Mouse (Mus musculus) cerebellum, adult 18-20 months (tissue): Measurements from ENCODE around the gene Gm266.
"Not testable (repeated sequence)": the region's sequence is repeated elsewhere in the genome, so short reads cannot be mapped to it uniquely, and the experiment has no call there.

Experiments
- DNase-seq, 2 experiments: peaks; one replicate each; pipeline ENCODE4 v3.0.0; 2021

Gm266 gene

GRCm38 (mm10) chr12:111485652-111486306, at the start of gene Gm266:
Gene Gm266, minus strand, starts transcription at chr12:111485823.
- DNase-seq: no peak

DNA sequence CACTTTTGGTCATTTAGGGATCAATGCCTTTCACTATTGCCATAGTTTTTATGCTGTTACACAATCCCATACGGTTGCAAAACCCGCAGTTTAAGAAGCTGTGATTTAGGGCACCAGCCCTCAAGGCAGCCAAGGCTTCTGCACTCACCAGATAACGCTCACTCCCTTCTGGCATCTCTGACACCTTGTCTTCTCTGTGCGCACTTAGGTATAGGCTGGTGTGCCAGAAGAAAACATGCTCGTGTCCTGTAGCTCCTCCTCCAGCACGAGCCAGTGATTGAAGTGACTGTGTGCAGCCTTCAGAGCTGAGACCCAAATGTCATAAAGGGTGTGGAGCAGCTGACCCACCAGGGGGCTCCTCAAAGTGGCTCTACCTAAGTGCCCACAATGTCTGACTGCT, 49.7 kb upstream of the Gm266 start:
- no peak for DNase-seq

- DNase-seq: no peak
Observed at GRCm38 (mm10) chr12:111533096-111533794, 47.6 kb upstream of the Gm266 start.

DNA sequence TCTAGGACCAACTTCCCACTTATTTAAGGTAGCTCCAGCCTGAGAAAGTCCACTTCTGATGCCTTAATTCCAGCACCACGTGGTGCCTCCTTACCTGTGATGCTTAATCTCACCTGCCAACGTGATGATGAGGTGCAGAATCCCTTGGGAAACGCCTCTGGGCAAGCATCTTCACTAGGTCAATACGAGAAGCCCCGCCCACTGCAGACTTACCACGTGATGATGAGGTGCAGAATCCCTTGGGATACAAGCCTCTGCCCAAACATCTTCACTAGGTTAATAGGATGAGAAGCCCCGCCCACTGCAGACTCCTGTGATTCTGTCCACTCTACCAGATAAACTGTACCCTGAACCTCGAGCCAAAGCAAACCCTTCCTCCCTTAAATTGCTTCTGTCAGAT, 43.6 kb upstream of the Gm266 start:
- no peak for DNase-seq

DNA sequence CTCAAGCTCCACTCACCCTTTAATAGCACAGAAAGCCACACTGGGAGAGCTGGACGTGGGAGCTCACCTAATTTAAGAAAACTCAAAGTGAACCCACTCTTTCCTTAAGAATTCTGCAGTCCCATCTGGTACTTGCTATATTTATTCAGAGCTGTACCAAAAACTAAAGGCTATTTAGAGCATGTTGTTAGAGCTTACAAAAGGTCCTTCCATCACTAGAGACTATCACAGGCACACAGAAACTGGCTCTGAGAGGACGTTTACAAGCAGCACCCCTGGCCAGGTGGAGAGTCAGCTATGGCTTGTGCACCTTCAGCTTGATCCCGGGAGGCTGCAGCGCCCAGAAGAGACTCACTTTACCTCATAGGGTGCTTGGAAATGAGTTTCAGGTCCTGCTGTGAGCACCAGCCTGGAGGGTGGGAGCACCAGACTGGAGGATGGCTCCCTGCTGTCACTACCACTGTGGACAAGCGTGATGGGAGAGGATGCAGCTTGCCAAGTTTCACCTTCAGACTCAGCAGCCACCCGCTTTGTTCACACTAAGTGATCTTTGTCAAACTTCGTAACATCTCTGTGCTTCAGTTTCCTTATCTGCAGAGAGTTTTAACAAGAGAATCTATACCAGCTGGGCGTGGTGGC, 42.1 kb upstream of the Gm266 start:
- DNase-seq: no peak

DNA sequence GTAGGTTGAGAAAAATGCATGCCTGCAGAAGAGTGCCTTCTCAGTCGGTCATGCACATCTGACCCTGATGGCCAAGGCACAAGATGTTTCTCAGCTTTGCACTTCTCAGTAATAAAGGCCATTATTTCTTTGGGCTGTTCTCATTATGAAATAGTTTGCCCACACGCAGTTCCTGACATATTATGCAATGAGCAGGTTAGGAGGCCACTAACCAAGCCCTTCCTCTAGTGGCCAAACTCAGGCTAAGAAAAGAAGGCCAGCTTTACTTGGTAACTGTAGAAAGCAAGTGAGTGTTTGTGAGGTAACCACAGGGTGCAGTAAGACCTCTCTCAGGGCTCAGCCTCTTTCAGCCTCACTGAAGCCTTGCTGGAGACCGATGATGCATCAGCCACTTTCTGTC, 39.3 kb upstream of the Gm266 start:
- DNase-seq: no peak

DNA sequence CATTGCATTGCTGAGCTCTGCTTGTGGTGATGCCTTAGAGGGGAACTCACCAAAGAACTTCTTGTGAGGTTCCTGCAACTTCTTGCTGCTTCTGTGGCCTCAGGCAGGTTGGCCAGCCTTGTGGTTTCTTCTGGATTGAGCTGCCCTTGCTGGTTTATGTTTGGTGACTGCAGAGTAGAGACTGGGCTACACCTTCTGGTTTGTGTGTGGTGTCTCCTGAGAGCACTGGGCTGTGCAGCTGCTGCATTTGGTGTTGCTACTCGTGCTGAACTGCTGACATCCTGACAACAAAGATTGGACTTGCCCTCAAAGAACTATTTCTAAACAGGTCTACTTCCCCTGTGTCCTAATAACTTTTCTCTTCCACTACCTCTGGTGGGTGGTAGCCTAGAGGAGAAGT, 38.8 kb upstream of the Gm266 start:
- no peak for DNase-seq

DNA sequence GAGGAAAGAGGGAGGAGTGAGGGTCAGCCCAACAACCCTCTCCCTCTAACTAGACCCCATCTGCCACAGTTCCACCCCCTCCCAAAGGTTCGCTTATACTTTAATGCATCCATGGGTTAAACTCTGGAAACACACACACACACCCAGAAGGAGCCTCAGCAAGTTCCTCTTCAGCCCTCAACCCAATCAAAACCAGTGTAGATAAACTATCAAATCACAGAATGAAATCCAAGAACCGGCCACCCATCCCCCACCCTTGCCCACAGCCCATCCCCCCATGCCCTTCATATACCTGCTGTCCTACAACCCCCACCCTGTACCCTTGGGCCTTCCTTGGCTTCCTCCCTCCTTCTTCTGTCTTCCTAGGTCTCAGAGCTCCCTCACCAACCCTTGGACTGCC, 35.4 kb upstream of the Gm266 start:
- DNase-seq: no peak

DNA sequence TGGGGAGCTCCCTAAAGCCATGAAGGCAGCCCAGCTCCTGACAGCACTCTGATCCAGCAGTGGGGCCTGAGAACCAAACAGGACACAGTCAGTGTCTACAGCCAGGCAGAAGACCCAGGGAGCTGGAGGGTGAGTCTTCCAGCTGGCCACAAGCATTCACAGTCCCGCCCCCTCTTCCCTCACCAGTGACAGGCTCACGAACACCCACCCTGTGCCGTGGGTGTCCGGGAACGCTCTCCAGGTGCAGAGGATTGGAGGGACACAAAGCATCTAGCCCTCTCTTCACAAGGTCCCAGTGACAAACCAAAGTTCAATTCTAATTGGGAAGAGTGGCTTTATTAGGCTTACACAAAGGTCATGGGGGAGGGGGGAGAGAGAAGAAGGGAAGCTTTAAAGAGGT, 34.2 kb upstream of the Gm266 start:
- no peak for DNase-seq

DNA sequence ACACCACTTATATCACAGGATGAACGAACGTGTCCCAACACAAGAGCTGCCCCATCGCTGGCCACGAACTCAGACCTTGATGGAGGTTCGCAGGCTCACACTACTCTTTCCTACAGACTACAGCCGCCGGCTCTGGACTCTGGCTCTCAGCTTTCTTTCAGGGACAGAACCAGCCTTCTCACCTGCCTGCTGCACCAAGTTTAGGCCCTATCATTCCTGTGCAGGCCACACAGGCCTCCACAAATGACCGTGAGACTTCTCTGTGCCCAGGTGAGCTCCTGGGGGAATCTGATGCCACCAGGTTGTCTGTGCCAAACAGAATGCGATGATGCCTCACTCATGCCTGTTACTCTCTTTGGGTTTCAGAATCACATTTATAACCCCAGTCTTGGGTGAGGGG, 32.8 kb upstream of the Gm266 start:
- no peak for DNase-seq

DNA sequence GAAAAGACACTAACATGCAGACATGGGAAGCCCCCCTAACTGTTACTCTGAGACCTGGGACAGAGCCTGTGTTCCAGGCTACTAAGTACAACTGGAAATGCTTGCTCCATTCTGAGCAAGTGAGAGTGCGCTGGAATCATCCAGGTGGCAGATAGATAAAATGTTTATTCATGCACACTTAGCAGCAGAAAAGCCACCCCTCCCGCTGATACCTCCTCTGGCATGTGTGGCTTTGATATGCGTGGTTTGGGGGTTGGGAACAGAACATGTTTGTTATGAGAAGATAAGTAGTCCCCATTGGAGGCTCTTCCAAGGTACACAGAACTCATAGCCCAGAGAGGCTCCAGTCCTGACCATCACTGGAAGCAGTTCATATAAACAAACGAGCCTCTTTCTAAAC, 32.3 kb upstream of the Gm266 start:
- no peak for DNase-seq

DNA sequence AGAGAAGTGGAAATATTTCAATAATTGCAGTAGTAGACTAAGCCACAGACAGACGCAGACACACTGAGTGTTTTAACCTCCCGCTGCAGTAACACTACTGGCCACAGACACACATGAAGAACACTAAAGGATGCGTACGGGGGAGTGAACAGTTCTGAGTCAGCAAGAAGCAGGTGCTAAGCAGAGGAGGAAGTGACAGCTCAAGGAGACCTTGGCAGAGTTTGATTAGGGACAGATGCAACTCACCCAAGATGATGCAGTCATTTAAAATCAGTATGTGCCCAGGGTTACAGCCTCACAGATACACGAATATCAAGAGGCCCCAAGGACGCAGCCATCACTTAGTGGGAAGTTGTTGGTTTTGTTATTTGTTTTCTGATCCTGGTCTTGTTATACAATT, 31.2 kb upstream of the Gm266 start:
- DNase-seq: no peak

DNA sequence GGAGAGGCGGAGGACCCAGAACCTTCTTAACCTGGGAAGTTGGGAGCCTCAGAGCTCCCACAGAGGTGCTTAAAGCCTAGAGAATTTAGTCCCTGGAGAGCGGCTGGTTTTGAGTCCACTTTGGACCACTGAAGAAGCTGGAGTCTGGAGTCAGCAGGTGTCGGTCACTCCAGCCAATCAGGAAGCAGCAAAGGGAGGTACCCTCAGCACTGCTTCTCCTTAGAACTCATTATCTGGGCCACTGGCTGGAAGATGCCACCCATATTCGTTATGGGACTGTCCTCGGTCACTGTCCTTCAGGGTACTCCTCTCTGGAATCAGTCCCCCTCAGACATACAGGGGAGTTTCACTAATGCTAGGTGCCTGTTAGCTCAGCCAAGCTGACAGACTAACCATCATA, 30.3 kb upstream of the Gm266 start:
- no peak for DNase-seq

- DNase-seq: no peak
Observed at GRCm38 (mm10) chr12:111514874-111515649, 29.4 kb upstream of the Gm266 start.

DNA sequence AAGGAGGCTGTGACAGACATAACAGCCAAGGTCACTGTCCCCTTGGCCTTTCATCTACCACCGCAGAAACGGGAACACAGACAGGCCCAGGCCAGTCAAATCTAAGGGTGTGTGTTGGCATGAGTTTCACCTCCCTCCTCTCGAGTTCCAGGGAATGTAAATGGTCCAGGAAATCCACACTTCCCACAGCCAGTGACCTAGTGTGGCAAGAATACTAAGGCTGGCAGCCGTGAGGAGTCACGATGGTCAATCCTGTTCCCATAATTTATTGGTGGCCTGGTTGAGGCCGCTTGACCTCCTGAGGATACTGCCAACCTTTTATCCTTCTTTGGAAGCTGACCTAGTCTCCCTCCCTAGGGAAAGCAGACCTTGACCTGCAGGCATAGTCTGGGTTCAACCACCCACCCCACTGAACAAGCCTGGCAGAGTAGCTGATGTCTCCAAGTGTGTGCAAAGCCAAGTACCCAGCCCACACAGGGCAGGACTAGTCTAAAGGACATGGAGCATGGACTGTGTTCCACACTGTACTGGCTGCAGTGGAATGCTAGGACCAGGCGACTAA, 28.7 kb upstream of the Gm266 start:
- no peak for DNase-seq

- peak in 1 of 2 experiments; percentile 26 for DNase-seq
Observed at GRCm38 (mm10) chr12:111513673-111514072, 28.1 kb upstream of the Gm266 start.

DNA sequence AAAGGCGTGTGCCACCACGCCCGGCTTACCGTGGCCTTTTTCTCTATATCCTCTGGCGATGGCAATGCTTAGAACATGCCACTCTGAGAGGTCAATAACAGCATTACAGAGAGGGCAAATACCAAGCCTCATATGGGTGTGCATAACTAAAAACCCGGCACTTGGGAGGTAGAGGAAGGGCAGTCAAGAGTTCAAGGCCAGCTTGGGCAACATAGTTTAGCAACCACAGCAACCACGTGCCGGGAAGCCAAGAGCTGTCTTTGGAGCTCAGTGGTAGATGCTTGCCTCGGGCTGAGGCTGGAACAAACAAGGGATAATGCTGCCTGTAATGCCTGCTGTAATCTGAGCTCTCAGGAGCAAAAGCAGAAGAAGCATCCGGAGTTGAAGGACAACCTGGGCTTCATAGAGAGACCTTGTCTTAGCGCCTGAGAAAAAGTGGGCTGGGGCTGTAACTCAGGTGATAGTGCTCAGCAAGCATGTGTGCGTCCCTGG, 27.0 kb upstream of the Gm266 start:
- no peak for DNase-seq

DNA sequence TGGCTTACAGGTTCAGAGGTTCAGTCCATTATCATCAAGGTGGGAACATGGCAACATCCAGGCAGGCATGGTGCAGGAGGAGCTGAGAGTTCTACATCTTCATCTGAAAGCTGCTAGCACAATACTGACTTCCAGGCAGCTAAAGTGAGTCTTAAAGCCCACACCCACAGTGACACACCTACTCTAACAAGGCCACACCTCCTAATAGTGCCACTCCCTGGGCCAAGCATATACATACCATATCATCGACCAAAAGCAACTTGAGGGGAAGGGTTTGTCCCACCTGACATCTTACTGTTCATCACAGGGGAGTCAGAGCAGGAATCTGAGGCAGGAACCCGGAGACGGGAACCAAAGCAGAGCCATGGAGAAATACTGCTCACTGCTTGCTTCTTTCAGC, 22.8 kb upstream of the Gm266 start:
- not testable (repeated sequence) for DNase-seq

DNA sequence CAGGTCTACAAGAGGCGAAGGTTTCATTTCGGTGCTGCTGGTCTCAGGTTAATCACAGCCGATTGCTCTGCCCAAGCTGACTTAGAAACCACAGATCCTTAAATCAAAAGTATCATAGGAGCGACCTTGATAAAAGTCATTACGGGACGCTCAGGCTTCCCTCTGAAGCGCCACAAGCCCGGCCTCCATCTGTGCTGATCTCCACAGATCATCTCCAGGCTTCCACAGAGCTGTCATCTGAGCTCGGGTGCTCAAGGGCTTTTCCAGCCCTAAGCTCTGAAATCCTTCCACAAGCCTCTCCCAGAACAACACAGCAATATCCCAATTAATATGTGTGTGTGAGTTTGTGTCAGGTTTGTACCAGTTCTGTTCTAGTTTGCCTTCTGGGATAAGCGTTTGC, 22.3 kb upstream of the Gm266 start:
- DNase-seq: no peak

DNA sequence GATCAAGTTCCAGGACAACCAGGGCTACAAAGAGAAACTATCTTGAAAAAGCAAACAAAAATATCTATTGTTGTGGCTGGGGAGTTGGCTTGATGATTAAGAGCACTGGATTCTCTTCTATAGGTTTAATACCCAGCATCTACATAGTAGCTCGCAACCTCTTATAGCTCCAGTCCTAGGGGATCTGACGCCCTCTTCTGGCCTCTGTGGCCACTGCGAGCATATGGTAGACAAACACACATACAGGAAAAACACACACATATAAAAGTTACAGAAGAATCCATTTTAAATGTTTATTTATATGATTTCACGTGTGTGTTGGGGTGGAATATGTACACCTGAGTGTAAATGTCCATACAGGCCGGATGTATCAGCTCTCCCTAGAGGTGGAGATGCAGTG, 21.4 kb upstream of the Gm266 start:
- DNase-seq: no peak

DNA sequence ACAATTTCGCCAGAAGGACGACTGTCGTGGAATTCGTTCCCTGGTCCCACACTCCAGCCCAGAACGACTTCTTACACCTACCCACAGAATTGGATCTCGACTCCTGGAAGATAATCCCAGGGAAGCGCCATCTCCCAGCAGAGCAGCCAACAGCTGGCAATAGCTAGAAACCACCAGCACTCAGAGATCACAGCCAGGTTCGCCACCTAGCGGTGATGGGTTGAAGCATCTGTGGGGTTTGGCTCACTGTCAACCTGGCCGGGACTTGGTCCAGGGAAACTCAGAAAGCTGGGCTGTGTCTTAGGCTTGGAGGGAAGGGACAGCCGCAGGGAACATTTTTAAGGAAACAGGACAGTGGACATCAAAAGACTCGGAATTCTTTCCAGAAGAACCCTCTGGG, 19.3 kb upstream of the Gm266 start:
- peak; percentile 90 to 96 for DNase-seq

DNA sequence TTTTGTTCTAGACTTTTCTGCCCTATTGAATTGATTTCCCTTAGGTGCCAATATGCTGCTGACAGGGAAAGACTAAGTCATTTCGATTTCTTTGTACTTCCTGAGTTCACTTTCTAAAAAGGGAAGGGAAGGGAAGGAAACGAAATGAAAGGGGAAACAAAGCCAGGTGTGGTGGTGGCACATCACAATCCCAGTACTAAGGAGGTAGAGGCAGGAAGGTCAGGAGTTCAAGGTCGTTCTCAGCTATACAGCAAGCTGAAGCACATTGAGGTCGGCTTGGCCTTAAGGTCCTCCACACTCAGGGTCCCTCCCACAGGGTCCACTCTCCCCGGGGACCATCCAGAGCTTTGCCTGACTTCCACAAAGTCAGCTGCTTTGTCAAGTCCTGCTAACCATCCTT, 17.9 kb upstream of the Gm266 start:
- no peak for DNase-seq

GRCm38 (mm10) chr12:111503063-111503567, 17.5 kb upstream of the Gm266 start:
- no peak for DNase-seq
